Mouse (Mus musculus) liver, postnatal 0 days (tissue): ENCODE data around the gene Tnni2.

Experiments used
- CTCF ChIP-seq: sonication (generic); IDR thresholded peaks from 2 replicates; pipeline ENCODE4 v1.5.1; 2016; ENCODE audit warnings: antibody characterized with exemption, low read depth
- EP300 ChIP-seq: IDR thresholded peaks from 2 replicates; pipeline ENCODE4 v1.6.1; 2016; ENCODE audit warnings: antibody characterized with exemption, low read depth, mild to moderate bottlenecking

DNA sequence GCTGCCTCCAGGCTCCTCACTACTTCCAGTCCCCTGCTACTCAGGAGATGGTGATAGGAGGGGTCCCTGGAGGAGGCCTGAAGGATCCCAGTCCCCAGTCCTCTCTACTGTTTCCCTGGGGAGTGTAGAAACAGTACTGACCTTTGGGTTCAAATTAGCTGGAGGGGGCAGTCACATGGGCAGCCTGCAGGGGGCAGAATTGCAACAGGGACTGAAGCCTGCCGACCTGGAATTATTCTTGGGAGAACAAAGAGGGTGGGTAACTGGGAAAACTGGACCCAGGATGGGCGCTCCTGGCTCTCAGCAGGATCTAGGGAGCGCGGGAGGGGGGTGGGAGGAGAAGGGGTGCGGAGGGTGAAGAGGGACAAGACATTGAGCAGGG lies 39.6 kb downstream of the Tnni2 start:
- peak; percentile 80 for TF ChIP-seq CTCF
- TF ChIP-seq EP300 = no peak
